Mouse (Mus musculus) ES-E14 (cell line): ENCODE data around the gene Pbx3.

ENCODE experiments used
- CHD2 ChIP-seq: IDR thresholded peaks from 2 replicates; pipeline ENCODE4 v1.6.1; 2014; ENCODE audit warnings: mild to moderate bottlenecking, low read depth, low read length, inconsistent platforms
- MAFK ChIP-seq: IDR thresholded peaks from 2 replicates; pipeline ENCODE4 v1.6.1; 2014; ENCODE audit warnings: mild to moderate bottlenecking, low read depth, low read length, inconsistent platforms; ENCODE audit not compliant: insufficient read depth

DNA sequence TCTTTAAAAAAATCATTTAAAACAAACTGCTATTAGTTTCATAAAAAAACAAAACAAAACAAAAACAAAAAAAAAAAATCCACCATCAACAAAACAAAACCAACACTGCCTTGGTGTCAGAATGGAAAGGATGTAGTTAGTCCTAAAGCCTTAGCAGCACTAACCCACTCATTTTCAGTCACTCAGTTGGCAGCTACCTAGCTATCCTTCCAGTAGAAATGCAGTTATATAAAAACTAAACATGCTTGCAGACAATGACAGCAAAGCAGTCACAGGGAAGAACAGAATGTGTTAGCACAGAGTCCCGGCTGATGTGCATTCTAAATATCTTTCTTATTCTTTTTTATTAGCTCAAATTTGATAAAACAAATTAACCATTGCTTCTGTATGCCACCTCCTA lies 160.5 kb downstream of the Pbx3 start:
- TF ChIP-seq CHD2 (no peak), MAFK (no peak)
